Mouse (Mus musculus) ES-E14 (cell line): ENCODE measurements around the gene Gm38392. TPM values are rescaled to one million over a fixed set of nuclear protein-coding genes. Genes with fewer than 3 reads are reported as not detected.

Experiments
- DNase-seq: peaks from one replicate; pipeline ENCODE4 v3.0.0-alpha.2; 2013; ENCODE audit warnings: low read depth, low spot score
- H3K27ac ChIP-seq: 2 replicates; pipeline ENCODE4 v1.5.1; 2012; ENCODE audit warnings: low read depth, mild to moderate bottlenecking, low read length, moderate library complexity, mixed read lengths; ENCODE audit not compliant: poor library complexity, insufficient read depth, severe bottlenecking
- H3K36me3 ChIP-seq: 2 replicates; pipeline ENCODE4 v1.6.1; 2012; ENCODE audit warnings: mild to moderate bottlenecking, low read length, moderate library complexity, mixed read lengths; ENCODE audit not compliant: control insufficient read depth, poor library complexity, insufficient read depth, severe bottlenecking
- H3K4me1 ChIP-seq, 2 experiments: fragments of 150-350 bp in 1 of 2; sonication (generic) in 1 of 2; 2 replicates each; pipeline ENCODE4 v1.6.1; 2012; ENCODE audit warnings: low read length in 2 of 2, mild to moderate bottlenecking in 1 of 2, mixed read lengths in 1 of 2; ENCODE audit not compliant: control insufficient read depth in 2 of 2, insufficient read depth in 2 of 2, poor library complexity in 1 of 2
- H3K4me3 ChIP-seq, 2 experiments: fragments of 150-350 bp in 1 of 2; sonication (generic) in 1 of 2; 2 replicates each; pipeline ENCODE4 v1.5.1; 2012; ENCODE audit warnings: low read length in 2 of 2, low read depth in 1 of 2, mild to moderate bottlenecking in 1 of 2, mixed read lengths in 1 of 2; ENCODE audit not compliant: insufficient read depth in 1 of 2, poor library complexity in 1 of 2, severe bottlenecking in 1 of 2
- H3K9ac ChIP-seq: 2 replicates; pipeline ENCODE4 v1.6.1; 2012; ENCODE audit warnings: low read depth, mild to moderate bottlenecking, low read length, mixed read lengths; ENCODE audit not compliant: poor library complexity, insufficient read depth, severe bottlenecking
- H3K9me3 ChIP-seq: fragments of 150-350 bp; sonication (generic); 2 replicates; pipeline ENCODE4 v1.6.1; 2012; ENCODE audit warnings: low read depth, mild to moderate bottlenecking, low read length; ENCODE audit not compliant: control insufficient read depth, insufficient read depth
- CHD2 ChIP-seq: IDR thresholded peaks from 2 replicates; pipeline ENCODE4 v1.6.1; 2014; ENCODE audit warnings: mild to moderate bottlenecking, low read depth, low read length, inconsistent platforms
- HCFC1 ChIP-seq: IDR thresholded peaks from 2 replicates; pipeline ENCODE4 v1.6.1; 2012; ENCODE audit warnings: low read length, inconsistent platforms, borderline replicate concordance; ENCODE audit not compliant: insufficient read depth
- MAFK ChIP-seq: IDR thresholded peaks from 2 replicates; pipeline ENCODE4 v1.6.1; 2014; ENCODE audit warnings: mild to moderate bottlenecking, low read depth, low read length, inconsistent platforms; ENCODE audit not compliant: insufficient read depth
- ZC3H11A ChIP-seq: IDR thresholded peaks from 2 replicates; pipeline ENCODE4 v1.6.1; 2012; ENCODE audit warnings: low read depth, mild to moderate bottlenecking, inconsistent platforms, low read length, borderline replicate concordance
- ZNF384 ChIP-seq: IDR thresholded peaks from 2 replicates; pipeline ENCODE4 v1.6.1; 2012; ENCODE audit warnings: low read depth, low read length, inconsistent platforms
- in situ Hi-C, 2 experiments: fragments of 600-800 bp; cut with MboI; formaldehyde crosslinking; loops; one replicate each; pipeline ENCODE4 v1.15.1; 2025; ENCODE audit warnings: low sequenced_read_pairs in 2 of 2, inconsistent platforms in 1 of 2; ENCODE audit not compliant: unreplicated experiment in 2 of 2
- total RNA-seq: library from RNA; depleted of rRNA; stranded (reverse); fragments of 300-350 nt; gene quantifications from 2 replicates; pipeline ENCODE4 v1.2.3, GENCODE M21; 2012; rRNA removed

Gene Gm38392
- total RNA-seq, 1 experiment = 2.4 TPM

- H3K4me3 ChIP-seq = no peak overlapping the region
- no peaks in the 10 kb centered on the region for H3K9me3 ChIP-seq
- H3K36me3 ChIP-seq = no peaks in the 10 kb centered on the region
- H3K4me1 ChIP-seq = 0 out of 4 replicates have a peak, but pooled peaks cover 0 to 2% of the 10 kb centered on the region in 2 experiments
- TF ChIP-seq MAFK (no peak), ZC3H11A (no peak), CHD2 (no peak), ZNF384 (no peak), HCFC1 (no peak)
- no peak for DNase-seq
- no peak overlapping the region for H3K27ac ChIP-seq
- in situ Hi-C loops = loop anchor here in 1 of 2 experiments (10.0 kb wide), 1 partner anchor 47 kb away; no protein-coding TSS in a partner anchor
- H3K9ac ChIP-seq = no peak overlapping the region
These were observed 89.1 kb downstream of the Gm38392 start for GRCm38 (mm10) chr3:88197741-88198504.

Other genes starting within 250 kb of the Gm38392 start
- 33.5 and 37.9 TPM in 2 replicates for gene Gpatch4, start 244.1 kb downstream of the Gm38392 start, total RNA-seq
- gene Naxe, start 228.7 kb downstream of the Gm38392 start, total RNA-seq = 117 and 144 TPM in 2 replicates
- gene Ttc24, start 208.9 kb downstream of the Gm38392 start, total RNA-seq = not detected in 2 replicates
- 60.3 and 81.2 TPM in 2 replicates for gene Iqgap3, start 205.2 kb downstream of the Gm38392 start, total RNA-seq
- gene Mef2d, start 144.8 kb downstream of the Gm38392 start, total RNA-seq = 8.8 and 10.4 TPM in 2 replicates
- 3.4 and 4.6 TPM in 2 replicates for gene Rhbg, start 32.5 kb downstream of the Gm38392 start, total RNA-seq
- gene Tsacc, start 9.8 kb upstream of the Gm38392 start, total RNA-seq = 8.4 and 16.7 TPM in 2 replicates
- 793 and 920 TPM in 2 replicates for gene Cct3, start 9.9 kb upstream of the Gm38392 start, total RNA-seq
- 147 and 226 TPM in 2 replicates for gene Glmp, start 37.8 kb upstream of the Gm38392 start, total RNA-seq
- gene Tmem79, start 48.9 kb upstream of the Gm38392 start, total RNA-seq = 24.3 and 39.5 TPM in 2 replicates
- gene Smg5, start 49.0 kb upstream of the Gm38392 start, total RNA-seq = 182 and 230 TPM in 2 replicates
- gene Paqr6, start 77.4 kb upstream of the Gm38392 start, total RNA-seq = 1.6 and 2.2 TPM in 2 replicates
- gene Bglap3, start 85.5 kb upstream of the Gm38392 start, total RNA-seq = 2.6 and 3.2 TPM in 2 replicates
- not detected in 2 replicates for gene Bglap2, start 91.5 kb upstream of the Gm38392 start, total RNA-seq
- not detected in 2 replicates for gene Bglap, start 97.3 kb upstream of the Gm38392 start, total RNA-seq
- gene Pmf1, start 123.1 kb upstream of the Gm38392 start, total RNA-seq = 89.5 and 97.0 TPM in 2 replicates
- gene Slc25a44, start 137.9 kb upstream of the Gm38392 start, total RNA-seq = 13.6 and 17.1 TPM in 2 replicates
- gene Sema4a, start 174.0 kb upstream of the Gm38392 start, total RNA-seq = 8.8 and 10.1 TPM in 2 replicates
- 80.1 and 121 TPM in 2 replicates for gene Lmna, start 222.7 kb upstream of the Gm38392 start, total RNA-seq
- 24.9 and 29.8 TPM in 2 replicates for gene Mex3a, start 245.2 kb upstream of the Gm38392 start, total RNA-seq